ENCODE assay signal across 8 mouse cellular contexts in the genomic region with DNA sequence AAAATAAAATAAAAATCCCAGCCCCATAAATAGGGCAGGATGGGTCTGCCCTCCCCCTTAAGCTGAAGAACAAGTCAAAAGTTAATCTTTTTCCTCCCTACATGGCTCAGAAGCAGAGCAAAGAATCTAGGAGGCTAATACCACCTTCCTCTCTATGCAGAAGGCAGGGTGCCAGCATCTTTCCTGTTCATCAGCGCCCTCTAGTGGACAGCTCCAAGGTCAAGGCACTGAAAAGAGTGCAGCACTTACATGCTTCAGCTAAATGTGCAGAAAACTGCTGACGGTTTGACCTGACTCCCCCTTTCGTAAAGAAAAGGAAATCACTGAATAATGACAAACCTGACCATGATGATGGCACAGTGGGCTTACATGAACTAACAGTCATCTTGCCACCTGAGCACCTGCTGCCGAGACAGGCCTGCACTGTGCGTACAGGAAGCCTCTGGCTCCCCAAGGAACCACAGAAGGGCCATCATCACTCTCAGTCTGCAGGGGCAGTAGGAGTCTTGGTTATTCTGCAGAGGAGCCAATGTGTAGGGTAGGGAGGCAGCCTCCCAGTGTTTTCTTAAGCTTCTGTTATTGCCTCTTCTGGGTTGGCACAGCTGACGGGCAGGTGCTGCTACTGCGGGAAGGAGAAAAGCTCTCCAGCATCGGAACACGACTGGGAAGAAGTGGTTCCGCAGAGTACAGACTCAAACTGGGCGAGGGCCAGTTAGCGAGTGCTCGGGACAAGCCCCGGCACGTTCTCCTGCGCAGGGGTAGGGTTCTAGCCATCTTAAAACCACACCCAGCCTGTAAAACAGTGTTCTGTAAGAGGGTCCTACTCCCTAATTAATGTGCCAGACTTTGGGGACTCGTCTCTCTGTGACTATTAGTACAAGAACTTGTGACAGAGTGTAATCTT.
DNase-seq lines count a peak whose midpoint lies in the region; ATAC-seq lines count a peak whose summit lies in the region.

No protein-coding gene starts in this region.

- H3K9ac ChIP-seq in forebrain, embryonic 13.5 days = no peak overlapping the region

- WGBS in forebrain, embryonic 13.5 days = 73% methylated on average over 17 of the region's 17 CpGs

- peak; percentile 85 for ATAC-seq in forebrain, embryonic 13.5 days
- ATAC-seq in neutrophil, adult 5-6 weeks (ENCODE audit: extremely low read depth, insufficient number of reproducible peaks, low FRiP score, poor library complexity, severe bottlenecking) = peak; percentile 67; the same call in 1 of the 2 replicates

- H3K27ac ChIP-seq in forebrain, embryonic 13.5 days = 0 out of 2 replicates have a peak overlapping the region, but pooled peaks have one; percentile 6

- H3K36me3 ChIP-seq in forebrain, embryonic 13.5 days (ENCODE audit: poor library complexity, severe bottlenecking) = peaks cover 66% of the 10 kb centered on the region

- H3K4me3 ChIP-seq in forebrain, embryonic 13.5 days = no peak overlapping the region

- no peak overlapping the region for H3K4me2 ChIP-seq in forebrain, embryonic 13.5 days

- DNase-seq in ES-CJ7 (ENCODE audit: low read depth, low spot score) = peak; percentile 79
- DNase-seq in c-Kit-positive CD71-positive TER-119-positive erythroid progenitor cells, embryonic 14.5 days (ENCODE audit: low spot score) = peak; percentile 67
- DNase-seq in heart, postnatal 4 days = peak; percentile 91
- DNase-seq in layer of hippocampus, adult 11-12 months (ENCODE audit: low spot score) = peak; percentile 84
- peak; percentile 68 to 76 for DNase-seq in lung, adult 18-20 months
- peak; percentile 73 for DNase-seq in testis, postnatal 14 days (ENCODE audit: low spot score)

- no peaks in the 10 kb centered on the region for H3K9me3 ChIP-seq in forebrain, embryonic 13.5 days (replicated peaks)

- no peaks in the 10 kb centered on the region for H3K4me1 ChIP-seq in forebrain, embryonic 13.5 days

- H3K27me3 ChIP-seq in forebrain, embryonic 13.5 days = no peaks in the 10 kb centered on the region
